12 mouse cellular contexts compared by ENCODE assay signal in genomic region chr7:110163024-110163423, GRCm38 (mm10). TPM values are rescaled to one million over a fixed set of nuclear protein-coding genes. Genes with fewer than 3 reads are reported as not detected.
DNase-seq lines count a peak whose midpoint lies in the region; ATAC-seq and TF ChIP-seq lines count a peak whose summit lies in the region.
"Had no signal": no experiment of that assay in that cellular context is flagged by ENCODE, and none has a peak within 500 bp of the region (broad histone marks: within the 10 kb centered on the region; RNA-seq: fewer than 3 reads in every experiment).

No protein-coding gene starts in this region.

- H3K36me3 ChIP-seq in heart, embryonic 12.5 days = no peaks in the 10 kb centered on the region
- peaks cover 0 to 13% of the 10 kb centered on the region in 2 experiments; a peak in 2 of 4 replicates for H3K36me3 ChIP-seq in MEL (ENCODE audit: control insufficient read depth in 1 of 2, insufficient read depth in 2 of 2, low read length in 2 of 2)
- no peaks in the 10 kb centered on the region for H3K36me3 ChIP-seq in liver, embryonic 13.5 days
- H3K36me3 ChIP-seq: forebrain, embryonic 15.5 days; G1E; hindbrain, embryonic 15.5 days had no signal

- no peak for DNase-seq in heart, postnatal 36 days
- DNase-seq in left cerebral cortex, postnatal 4 days = peak; percentile 8
- DNase-seq in left cerebral cortex, adult 9 months (ENCODE audit: low spot score in 2 of 2) = no peak
- peak; percentile 54 for DNase-seq in MEL (ENCODE audit: low read depth, low spot score)
- no peak for DNase-seq in liver, embryonic 13.5 days
- no peak for DNase-seq in urinary bladder, postnatal 4 days (ENCODE audit: low spot score in 2 of 2)
- DNase-seq in urinary bladder, postnatal 25 days (ENCODE audit: low spot score) = no peak
- DNase-seq: right cerebral cortex, postnatal 14 days had no signal

- peak; percentile 26 for TF ChIP-seq RAD21 in MEL (IDR thresholded peaks at IDR 0.05; ENCODE audit: low read depth, low read length)

- intact Hi-C loops in heart, postnatal 36 days (cut with DNase I) = loop anchor here (10.0 kb wide), 1 partner anchor 482 kb away; no protein-coding TSS in a partner anchor
- intact Hi-C loops in left cerebral cortex, postnatal 4 days (cut with DNase I) = loop anchor here (5.0 kb wide), 1 partner anchor 464 kb away; the partner anchor contains the start of gene Adm

- no peak for TF ChIP-seq EP300 in MEL (IDR thresholded peaks at IDR 0.05; ENCODE audit: low read depth in 1 of 2, low read length in 2 of 2)

- H3K27ac ChIP-seq in heart, embryonic 12.5 days (ENCODE audit: poor library complexity, severe bottlenecking) = peak overlapping the region; percentile 47; the same call in 1 of the 2 replicates
- H3K27ac ChIP-seq in MEL (ENCODE audit: control insufficient read depth, low read depth, low read length) = no peak overlapping the region
- H3K27ac ChIP-seq in liver, embryonic 13.5 days = peak overlapping the region; percentile 26; the same call in 1 of the 2 replicates
- H3K27ac ChIP-seq: forebrain, embryonic 15.5 days; hindbrain, embryonic 15.5 days had no signal

- H3K27me3 ChIP-seq in heart, embryonic 12.5 days (replicated peaks) = no peaks in the 10 kb centered on the region
- no peaks in the 10 kb centered on the region for H3K27me3 ChIP-seq in MEL (ENCODE audit: control insufficient read depth in 1 of 2, insufficient read depth in 2 of 2, low read length in 2 of 2)
- H3K27me3 ChIP-seq in liver, embryonic 13.5 days = no peaks in the 10 kb centered on the region
- H3K27me3 ChIP-seq: forebrain, embryonic 15.5 days; hindbrain, embryonic 15.5 days had no signal

- TF ChIP-seq POLR2A in MEL (IDR thresholded peaks at IDR 0.05; ENCODE audit: control insufficient read depth in 1 of 2, insufficient read depth in 1 of 2, low read depth in 1 of 2, low read length in 2 of 2, poor library complexity in 1 of 2) = no peak

- H3K79me2 ChIP-seq in MEL (ENCODE audit: control insufficient read depth, insufficient read depth, low read length, poor library complexity) = peaks cover 4% of the 10 kb centered on the region; the same call in 1 of the 2 replicates

- H3K4me2 ChIP-seq in heart, embryonic 12.5 days = no peak overlapping the region
- H3K4me2 ChIP-seq in liver, embryonic 13.5 days = no peak overlapping the region
- H3K4me2 ChIP-seq: forebrain, embryonic 15.5 days; hindbrain, embryonic 15.5 days had no signal

- no peaks in the 10 kb centered on the region for H3K9me3 ChIP-seq in heart, embryonic 12.5 days (replicated peaks)
- H3K9me3 ChIP-seq in MEL (replicated peaks; ENCODE audit: insufficient read depth, low read length) = no peaks in the 10 kb centered on the region
- H3K9me3 ChIP-seq in liver, embryonic 13.5 days (replicated peaks) = no peaks in the 10 kb centered on the region
- H3K9me3 ChIP-seq: forebrain, embryonic 15.5 days; G1E; hindbrain, embryonic 15.5 days had no signal

- no peak overlapping the region for H3K9ac ChIP-seq in heart, embryonic 12.5 days
- H3K9ac ChIP-seq in MEL (ENCODE audit: control insufficient read depth, low read depth, low read length, poor library complexity, severe bottlenecking) = no peak overlapping the region
- H3K9ac ChIP-seq in liver, embryonic 13.5 days = no peak overlapping the region
- H3K9ac ChIP-seq: forebrain, embryonic 15.5 days; hindbrain, embryonic 15.5 days had no signal

- no peak overlapping the region for H3K4me3 ChIP-seq in heart, embryonic 12.5 days
- H3K4me3 ChIP-seq in MEL (ENCODE audit: control insufficient read depth in 1 of 2, insufficient read depth in 1 of 2, low read depth in 2 of 2, low read length in 2 of 2) = no peak overlapping the region
- H3K4me3 ChIP-seq in liver, embryonic 13.5 days (replicated peaks) = no peak overlapping the region
- H3K4me3 ChIP-seq: forebrain, embryonic 15.5 days; hindbrain, embryonic 15.5 days had no signal

- peaks cover 14% of the 10 kb centered on the region for H3K4me1 ChIP-seq in heart, embryonic 12.5 days (replicated peaks)
- H3K4me1 ChIP-seq in MEL (ENCODE audit: control insufficient read depth in 1 of 2, insufficient read depth in 2 of 2, low read length in 2 of 2) = peaks cover 6 to 7% of the 10 kb centered on the region in 2 experiments; a peak in 3 of 4 replicates
- H3K4me1 ChIP-seq in liver, embryonic 13.5 days (replicated peaks) = peaks cover 10% of the 10 kb centered on the region
- H3K4me1 ChIP-seq: forebrain, embryonic 15.5 days; hindbrain, embryonic 15.5 days had no signal

- no peak for ATAC-seq in heart, embryonic 12.5 days (ENCODE audit: insufficient number of reproducible peaks, low FRiP score)
- ATAC-seq in liver, embryonic 13.5 days (ENCODE audit: low read depth) = no peak
- ATAC-seq: forebrain, embryonic 15.5 days had no signal

- TF ChIP-seq CTCF in MEL (IDR thresholded peaks at IDR 0.05 in 2 of 3, conservative IDR thresholded peaks at IDR 0.05 in 1 of 3; ENCODE audit: control insufficient read depth in 1 of 3, insufficient read depth in 1 of 3, low read depth in 2 of 3, low read length in 3 of 3, poor library complexity in 1 of 3, severe bottlenecking in 1 of 3) = peak; percentile 32 to 46 (median 33)

- WGBS in heart, embryonic 12.5 days = 91% methylated on average over 6 of the region's 6 CpGs
- WGBS in liver, embryonic 13.5 days (ENCODE audit: insufficient replicate concordance) = 81% methylated on average over 6 of the region's 6 CpGs

TF ChIP-seq in MEL, 35 proteins besides CTCF, POLR2A, EP300 and RAD21:
- TF ChIP-seq MAFK (IDR thresholded peaks at IDR 0.05; ENCODE audit: borderline replicate concordance, low read depth, low read length) (no peak), MYC (IDR thresholded peaks at IDR 0.05; ENCODE audit: low read depth, low read length) (no peak), BHLHE40 (IDR thresholded peaks at IDR 0.05; ENCODE audit: borderline replicate concordance, low read depth, low read length) (no peak), POLR2AphosphoS2 (IDR thresholded peaks at IDR 0.05; ENCODE audit: low read length) (no peak), SMC3 (IDR thresholded peaks at IDR 0.05; ENCODE audit: low read depth, low read length) (peak; percentile 16)
TF ChIP-seq in MEL: peak in this region for 1.

RNA-seq across cellular contexts. Expression of gene Wee1, which starts 41.2 kb away (rescaled TPM):
- polyA plus RNA-seq in heart, embryonic 12.5 days (2016; fragmentation: Nextera tagmentation; extraction: Ambion mirVana) = 38.1 and 38.6 TPM in 2 replicates
- 1 to 10 TPM; 9.2 to 9.8 TPM for total RNA-seq in heart, postnatal 36 days (2021)
- 1 to 10 TPM; 4.5 to 4.8 TPM for total RNA-seq in left cerebral cortex, postnatal 4 days (2021)
- 9.3 and 10.8 TPM in 2 replicates for total RNA-seq in MEL (2012; rRNA removed)
- polyA plus RNA-seq in MEL (2012; ENCODE audit: insufficient read depth in 1 of 2, insufficient read length in 2 of 2, low read depth in 1 of 2, low replicate concordance in 2 of 2, missing spikeins in 1 of 2) = 10 to 100 TPM in 1 of 2 experiments, not detected in 1; 23.0 TPM
- 10.2 and 12.2 TPM in 2 replicates for polyA plus RNA-seq in liver, embryonic 13.5 days (2015; fragmentation: Nextera tagmentation; extraction: Ambion mirVana)

RNA-seq across cellular contexts. Expression of gene Swap70, which starts 58.5 kb away (rescaled TPM):
- 22.6 and 23.1 TPM in 2 replicates for polyA plus RNA-seq in heart, embryonic 12.5 days (2016; fragmentation: Nextera tagmentation; extraction: Ambion mirVana)
- total RNA-seq in heart, postnatal 36 days (2021) = 10 to 100 TPM; 12.9 to 15.3 TPM
- 10 to 100 TPM; 10.4 to 12.2 TPM for total RNA-seq in left cerebral cortex, postnatal 4 days (2021)
- 18.3 and 22.3 TPM in 2 replicates for total RNA-seq in MEL (2012; rRNA removed)
- polyA plus RNA-seq in MEL (2012; ENCODE audit: insufficient read depth in 1 of 2, insufficient read length in 2 of 2, low read depth in 1 of 2, low replicate concordance in 2 of 2, missing spikeins in 1 of 2) = 10 to 100 TPM in 1 of 2 experiments, not detected in 1; 23.3 TPM
- polyA plus RNA-seq in liver, embryonic 13.5 days (2015; fragmentation: Nextera tagmentation; extraction: Ambion mirVana) = 10.2 and 12.9 TPM in 2 replicates

Comparison
In these comparisons a context has a peak if more than half of its experiments do, and no peak if none do; other contexts are left out.
1. DNase-seq: peak in left cerebral cortex, postnatal 4 days (single experiment) and MEL (single experiment); none in heart, postnatal 36 days (0 of 2), left cerebral cortex, adult 9 months (0 of 2), liver, embryonic 13.5 days (single experiment), urinary bladder, postnatal 4 days (0 of 2) and urinary bladder, postnatal 25 days (single experiment).